Mouse (Mus musculus): ENCODE data around the gene Timm8a2.

Timm8a2 gene

GRCm38 (mm10) chr14:122062411-122063090 is 28.1 kb downstream of the Timm8a2 start:
- no peak for DNase-seq

- no peak for DNase-seq
Observed at GRCm38 (mm10) chr14:122063599-122063998, 29.1 kb downstream of the Timm8a2 start.

- peak; percentile 40 to 72 for DNase-seq
Observed at GRCm38 (mm10) chr14:122064519-122064918, 30.0 kb downstream of the Timm8a2 start.

GRCm38 (mm10) chr14:122066243-122066642 is 31.8 kb downstream of the Timm8a2 start:
- no peak for DNase-seq

GRCm38 (mm10) chr14:122068036-122068435 is 33.6 kb downstream of the Timm8a2 start:
- peak; percentile 66 to 81 for DNase-seq

- peak in 1 of 2 experiments; percentile 23 for DNase-seq
Observed at GRCm38 (mm10) chr14:122068801-122069695, 34.6 kb downstream of the Timm8a2 start.

- no peak for DNase-seq
Observed at GRCm38 (mm10) chr14:122069948-122070347, 35.5 kb downstream of the Timm8a2 start.

- no peak for DNase-seq
Observed at GRCm38 (mm10) chr14:122073422-122073821, 38.9 kb downstream of the Timm8a2 start.

- no peak for DNase-seq
Observed at GRCm38 (mm10) chr14:122074360-122074759, 39.9 kb downstream of the Timm8a2 start.

- DNase-seq, result peak; percentile 70 to 76
Observed at GRCm38 (mm10) chr14:122075485-122076200, 41.2 kb downstream of the Timm8a2 start.

- no peak for DNase-seq
Observed at GRCm38 (mm10) chr14:122077017-122077416, 42.5 kb downstream of the Timm8a2 start.

- peak; percentile 53 to 76 for DNase-seq
Observed at GRCm38 (mm10) chr14:122079428-122079827, 45.0 kb downstream of the Timm8a2 start.

- no peak for DNase-seq
Observed at GRCm38 (mm10) chr14:122079921-122080320, 45.4 kb downstream of the Timm8a2 start.

- DNase-seq, result no peak
Observed at GRCm38 (mm10) chr14:122081308-122081707, 46.8 kb downstream of the Timm8a2 start.

- no peak for DNase-seq
Observed at GRCm38 (mm10) chr14:122083499-122083898, 49.0 kb downstream of the Timm8a2 start.

GRCm38 (mm10) chr14:122087956-122088355 is 53.5 kb downstream of the Timm8a2 start:
- no peak for DNase-seq

Measured in kidney, adult 8-10 months (tissue).